Mouse (Mus musculus): ENCODE data around the gene Casz1.

- TF ChIP-seq CTCF (IDR thresholded peaks at IDR 0.05; ENCODE audit: low read depth) = no peak
- no peak for TF ChIP-seq EP300 (optimal IDR thresholded peaks at IDR 0.05)
Observed at GRCm38 (mm10) chr4:148909566-148909965, 105.3 kb downstream of the Casz1 start.
